Mouse (Mus musculus) cerebellum, postnatal 14 days (tissue): ENCODE data around the gene Rnf133.

Source experiments
- DNase-seq, 2 experiments: peaks; one replicate each; pipeline ENCODE4 v3.0.0; 2021; ENCODE audit warnings: mixed read lengths in 2 of 2

The Rnf133 gene

DNA sequence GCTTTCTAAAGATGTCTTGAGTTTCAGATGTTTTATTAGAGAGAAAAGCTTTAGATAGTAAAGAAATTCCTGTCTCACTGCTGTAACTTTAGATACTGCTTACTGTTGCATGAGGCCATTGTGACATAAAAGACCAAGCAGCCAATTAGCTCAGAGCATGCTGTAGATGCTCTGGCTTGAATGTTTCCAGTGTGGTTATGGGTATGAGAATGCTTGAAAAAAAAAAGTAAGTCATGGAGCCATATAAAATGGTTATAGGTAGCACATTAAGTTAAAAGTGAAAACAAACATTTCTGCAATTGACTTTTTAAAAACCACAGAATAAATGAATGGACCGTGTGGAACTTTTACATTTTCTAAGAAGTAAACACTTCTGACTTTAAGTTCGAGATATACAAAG is at the start of gene Rnf133:
Gene Rnf133 (minus strand): TSS at position 101 of the 400 bp plus-strand sequence.
- DNase-seq, result no peak

- DNase-seq, result peak in 1 of 2 experiments; percentile 25
These were observed 28.1 kb upstream of the Rnf133 start for GRCm38 (mm10) chr6:23678172-23678571.

DNA sequence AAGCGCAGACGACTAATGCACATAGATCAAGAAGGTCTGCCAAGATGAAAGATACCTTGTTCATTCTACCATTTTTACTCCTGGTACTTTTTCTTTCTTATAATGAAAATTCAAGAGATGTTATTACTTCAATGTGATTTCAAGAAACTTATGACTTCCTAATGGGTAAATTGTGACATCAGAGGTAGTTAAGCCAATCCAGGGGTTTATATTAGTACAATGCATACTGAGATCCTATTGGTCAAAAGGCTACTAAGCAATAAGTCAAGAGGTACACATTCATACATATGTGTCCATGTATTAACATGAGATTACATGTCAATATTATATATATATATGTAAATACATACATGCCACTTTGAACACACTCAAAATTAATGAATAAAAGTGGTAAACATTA is 4.9 kb upstream of the Rnf133 start, which contains the start of gene Rnf148:
Gene Rnf148 (minus strand): TSS at position 101 of the 400 bp plus-strand sequence.
- DNase-seq, result no peak

DNA sequence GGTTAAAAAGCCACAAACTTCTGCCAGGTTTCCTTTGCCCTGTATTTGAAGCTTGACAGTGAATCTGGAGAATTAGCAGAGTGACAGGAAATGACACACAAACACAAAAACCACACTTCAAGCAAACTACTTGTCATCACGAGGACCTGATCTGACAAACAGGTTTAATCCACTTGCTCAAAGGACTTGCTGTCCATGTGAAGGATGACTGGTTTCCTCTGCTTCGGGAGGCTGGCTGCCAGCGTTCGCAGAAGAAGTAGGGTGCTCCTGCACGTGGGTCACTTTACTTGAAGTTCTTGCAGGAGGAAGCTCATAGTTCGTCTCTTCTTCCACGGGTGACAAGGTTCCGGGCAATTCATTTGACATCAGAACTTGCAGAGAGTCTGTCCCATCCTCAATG is 1.4 kb downstream of the Rnf133 start:
- DNase-seq, result no peak

- peak; percentile 54 to 60 for DNase-seq
These were observed 2.4 kb downstream of the Rnf133 start for GRCm38 (mm10) chr6:23647627-23648247.

DNA sequence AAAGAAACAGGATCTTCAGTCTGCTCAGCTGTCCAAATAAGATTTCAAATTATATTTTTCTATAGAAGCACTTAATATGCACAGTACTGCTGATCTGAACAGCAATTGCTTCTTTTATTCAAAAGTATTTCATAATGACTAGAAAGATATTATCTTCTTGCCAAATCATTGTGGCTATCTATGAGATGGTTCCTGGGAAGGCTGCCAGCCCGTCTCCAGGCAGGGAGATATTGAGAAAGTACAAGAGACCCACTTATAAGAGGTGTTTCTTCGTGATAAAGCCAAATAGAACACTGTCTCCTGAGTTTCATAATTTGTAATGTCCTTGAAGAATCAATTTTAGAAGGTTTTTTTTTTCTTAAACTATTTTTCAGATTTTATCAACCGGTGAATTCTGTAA is 13.0 kb downstream of the Rnf133 start:
- peak; percentile 72 to 77 for DNase-seq

- no peak for DNase-seq
These were observed 14.9 kb downstream of the Rnf133 start for GRCm38 (mm10) chr6:23635208-23635607.

- peak; percentile 42 to 47 for DNase-seq
These were observed 16.1 kb downstream of the Rnf133 start for GRCm38 (mm10) chr6:23634016-23634415.

GRCm38 (mm10) chr6:23630465-23630864 is 19.6 kb downstream of the Rnf133 start:
- DNase-seq, result no peak
